In the genomic region with DNA sequence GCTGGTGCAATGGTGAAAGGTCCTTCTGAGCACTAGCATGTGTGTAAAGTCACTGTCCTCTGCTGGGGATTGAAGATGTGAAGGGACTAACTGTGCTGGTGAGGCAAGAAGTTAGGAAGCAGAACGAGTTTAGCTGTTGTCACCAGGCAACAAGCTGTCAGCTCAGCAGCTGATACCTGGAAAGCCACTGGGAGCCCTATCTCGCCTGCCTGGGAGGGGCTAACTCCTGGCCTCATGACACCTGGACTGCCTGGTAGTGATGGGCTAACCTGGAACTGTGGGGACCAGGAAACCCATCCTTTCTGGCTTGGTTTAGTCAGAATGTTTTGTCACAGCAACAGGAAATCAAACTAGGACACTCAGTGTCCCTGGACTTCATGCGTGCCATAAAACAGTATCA, we compare ENCODE assay signal across 30 mouse cellular contexts. TPM values are rescaled to one million over a fixed set of nuclear protein-coding genes. Genes with fewer than 3 reads are reported as not detected.
"Had no signal": no experiment of that assay in that cellular context is flagged by ENCODE, and none has a peak within 500 bp of the region (broad histone marks: within the 10 kb centered on the region; RNA-seq: fewer than 3 reads in every experiment).

No protein-coding gene starts in this region.

- ATAC-seq: forebrain, embryonic 13.5 days; forebrain, embryonic 14.5 days; forebrain, embryonic 15.5 days; forebrain, embryonic 16.5 days; forebrain, postnatal 0 days had no signal

- DNase-seq: cerebellum, adult 2 months; cerebellum, adult 8-10 months; cerebellum, adult 9-10 months; cerebellum, adult 9-11 months; cerebellum, postnatal 10 days; cerebellum, postnatal 14 days; cerebellum, postnatal 25 days; cerebellum, postnatal 36 days; embryo, embryonic 11 days; forebrain, postnatal 0 days; gastrocnemius, adult 2 months; gastrocnemius, postnatal 10 days; gastrocnemius, postnatal 14 days; gastrocnemius, postnatal 25 days; gastrocnemius, postnatal 36 days; heart, adult 18-20 months; heart, adult 2 months had no signal

- H3K9me3 ChIP-seq: embryonic facial prominence, embryonic 10.5 days; embryonic facial prominence, embryonic 12.5 days; embryonic facial prominence, embryonic 13.5 days; embryonic facial prominence, embryonic 15.5 days; forebrain, embryonic 10.5 days; forebrain, embryonic 12.5 days; forebrain, embryonic 13.5 days; forebrain, embryonic 15.5 days had no signal

- H3K4me2 ChIP-seq: embryonic facial prominence, embryonic 12.5 days; embryonic facial prominence, embryonic 13.5 days; embryonic facial prominence, embryonic 15.5 days; forebrain, embryonic 12.5 days; forebrain, embryonic 13.5 days; forebrain, embryonic 15.5 days had no signal

- H3K27ac ChIP-seq: embryonic facial prominence, embryonic 10.5 days; embryonic facial prominence, embryonic 12.5 days; embryonic facial prominence, embryonic 13.5 days; embryonic facial prominence, embryonic 15.5 days; forebrain, embryonic 10.5 days; forebrain, embryonic 12.5 days; forebrain, embryonic 13.5 days; forebrain, embryonic 15.5 days; gastrocnemius, adult 2 months; heart, adult 2 months had no signal

- H3K36me3 ChIP-seq: embryonic facial prominence, embryonic 10.5 days; embryonic facial prominence, embryonic 12.5 days; embryonic facial prominence, embryonic 13.5 days; embryonic facial prominence, embryonic 15.5 days; forebrain, embryonic 10.5 days; forebrain, embryonic 12.5 days; forebrain, embryonic 15.5 days had no signal

- H3K4me3 ChIP-seq: embryonic facial prominence, embryonic 10.5 days; embryonic facial prominence, embryonic 12.5 days; embryonic facial prominence, embryonic 13.5 days; embryonic facial prominence, embryonic 15.5 days; erythroblast, embryonic 14.5 days; forebrain, embryonic 10.5 days; forebrain, embryonic 12.5 days; forebrain, embryonic 13.5 days; forebrain, embryonic 15.5 days; gastrocnemius, adult 2 months; heart, adult 2 months had no signal

- H3K9ac ChIP-seq: embryonic facial prominence, embryonic 12.5 days; embryonic facial prominence, embryonic 13.5 days; embryonic facial prominence, embryonic 15.5 days; forebrain, embryonic 12.5 days; forebrain, embryonic 13.5 days; forebrain, embryonic 15.5 days; forebrain, postnatal 0 days had no signal

RNA-seq across cellular contexts. Expression of a gene that starts 41.0 kb away (rescaled TPM):
- total RNA-seq: gastrocnemius, adult 18-20 months; gastrocnemius, adult 2 months; gastrocnemius, adult 8-10 months; heart, adult 18-20 months; heart, adult 2 months had no signal
- polyA plus RNA-seq: erythroblast, embryonic 14.5 days; heart, adult 2 months had no signal
